Mouse (Mus musculus) midbrain, embryonic 12.5 days (tissue): Measurements from ENCODE around the gene Lenep. TPM values are rescaled to one million over a fixed set of nuclear protein-coding genes. Genes with fewer than 3 reads are reported as not detected.
A peak's percentile ranks its signal among the peaks of the same experiment; 100 is the strongest.

Source experiments
- ATAC-seq: fragments of 200-750 bp; cut with Nextera tagmentation; 2 replicates; pipeline ENCODE4 v1.8.0; 2017; ENCODE audit warnings: low read depth, moderate TSS enrichment, moderate library complexity; ENCODE audit not compliant: low FRiP score
- H3K27ac ChIP-seq: fragments of 300-500 bp; sonication (generic); replicated peaks from 2 replicates; pipeline ENCODE4 v1.5.1; 2016; ENCODE audit warnings: mild to moderate bottlenecking
- H3K27me3 ChIP-seq: fragments of 300-500 bp; sonication (generic); 2 replicates; pipeline ENCODE4 v1.6.1; 2016; ENCODE audit warnings: mild to moderate bottlenecking
- H3K36me3 ChIP-seq: fragments of 300-500 bp; sonication (generic); 2 replicates; pipeline ENCODE4 v1.6.1; 2016
- H3K4me1 ChIP-seq: fragments of 300-500 bp; sonication (generic); 2 replicates; pipeline ENCODE4 v1.6.1; 2016
- H3K4me2 ChIP-seq: fragments of 300-500 bp; sonication (generic); replicated peaks from 2 replicates; pipeline ENCODE4 v1.6.1; 2016; ENCODE audit warnings: mild to moderate bottlenecking, moderate library complexity
- H3K4me3 ChIP-seq: fragments of 300-500 bp; sonication (generic); 2 replicates; pipeline ENCODE4 v1.5.1; 2016; ENCODE audit warnings: mild to moderate bottlenecking
- H3K9ac ChIP-seq: fragments of 300-500 bp; sonication (generic); replicated peaks from 2 replicates; pipeline ENCODE4 v1.6.1; 2016; ENCODE audit warnings: mild to moderate bottlenecking, moderate library complexity
- H3K9me3 ChIP-seq: fragments of 300-500 bp; sonication (generic); 2 replicates; pipeline ENCODE4 v1.6.1; 2016; ENCODE audit warnings: mild to moderate bottlenecking
- WGBS: fragments of 180-500 bp; shearing (Covaris S2); methylation state at CpG from one replicate; pipeline ENCODE4 v1.1.7; 2016; 5-methylcytosine and 5-hydroxymethylcytosine counted together
- polyA plus RNA-seq: library from polyadenylated mRNA; unstranded; fragments of >200 nt; fragmentation: Nextera tagmentation; extraction: Ambion mirVana; gene quantifications from 2 replicates; pipeline ENCODE4 v1.2.1, GENCODE M21; 2016

Gene Lenep
- polyA plus RNA-seq, 1 experiment from 2014 or later = 1.5 TPM

DNA sequence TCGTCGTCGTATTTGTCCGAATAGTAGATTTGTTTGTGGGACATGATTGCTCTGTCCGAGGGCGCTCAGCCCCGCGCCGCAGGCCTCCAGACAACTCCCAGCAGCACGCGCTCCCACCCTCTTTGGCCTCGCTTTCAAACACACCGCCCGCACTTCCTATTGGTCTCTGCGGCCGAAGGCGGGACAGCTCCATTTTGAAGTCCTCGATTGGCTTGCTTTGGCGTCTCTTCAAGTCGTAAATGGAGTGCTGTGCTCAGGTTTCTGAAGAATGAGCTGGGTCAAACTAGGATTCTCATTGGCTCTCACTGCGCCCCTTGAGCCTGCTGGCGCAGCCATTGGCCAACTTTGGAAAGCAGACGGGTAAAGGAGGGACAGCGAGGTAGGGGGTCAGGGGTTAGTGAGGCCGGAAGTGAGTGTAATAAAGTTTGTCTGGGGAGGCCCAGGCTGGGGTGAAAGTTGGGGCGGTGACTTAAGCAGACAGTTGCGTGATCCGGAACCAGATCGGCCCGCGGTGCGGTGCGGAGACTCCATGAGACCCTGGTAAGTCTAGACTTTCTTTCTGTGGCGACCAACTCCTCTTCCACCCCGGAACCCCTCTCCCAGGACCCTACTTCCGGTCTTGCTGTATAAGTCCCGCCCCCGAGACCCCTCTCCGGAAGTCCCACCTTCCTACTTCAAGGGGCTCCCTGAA, 15.7 kb upstream of the Lenep start, which contains the start of the genes Cks1b and Shc1:
Cks1b (minus strand) TSS at position 214 of the 691 bp plus-strand sequence.
Shc1 (plus strand) TSS at position 274 of the 691 bp plus-strand sequence.
- H3K9me3 ChIP-seq = no peaks in the 10 kb centered on the region
- peak; percentile 96 for ATAC-seq
- peak within 1 kb of the TSS; percentile 65 for H3K4me3 ChIP-seq
- H3K27ac ChIP-seq = peak within 1 kb of the TSS; percentile 87
- H3K9ac ChIP-seq = peak within 1 kb of the TSS; percentile 71
- H3K4me2 ChIP-seq = peak within 1 kb of the TSS; percentile 94
- H3K36me3 ChIP-seq = peaks cover 28% of the 10 kb centered on the region
- WGBS = under 1% methylated on average over 39 of the region's 39 CpGs
- H3K27me3 ChIP-seq = no peaks in the 10 kb centered on the region
- peaks cover 42% of the 10 kb centered on the region for H3K4me1 ChIP-seq

DNA sequence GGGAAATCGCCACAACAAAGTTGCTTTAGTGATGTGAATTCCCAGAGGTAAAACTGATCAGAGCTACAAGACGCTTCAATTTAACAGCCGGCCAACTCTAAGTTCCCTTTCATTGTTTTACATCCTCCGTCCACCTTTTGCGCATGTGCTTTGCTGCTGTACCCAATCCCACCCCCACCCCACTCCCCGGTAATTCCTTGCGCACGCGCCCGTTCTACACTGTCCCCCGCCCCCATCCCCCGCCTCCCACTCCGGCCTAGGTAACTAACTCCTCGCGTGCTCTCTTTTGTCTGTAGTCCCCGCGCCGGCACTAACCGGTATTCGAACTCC, 15.2 kb upstream of the Lenep start:
- Histone ChIP-seq H3K27me3 (no peaks in the 10 kb centered on the region), H3K4me2 (peak overlapping the region; percentile 94), H3K36me3 (peaks cover 28% of the 10 kb centered on the region), H3K9ac (peak overlapping the region; percentile 62), H3K4me1 (peaks cover 42% of the 10 kb centered on the region), H3K9me3 (no peaks in the 10 kb centered on the region), H3K4me3 (peak overlapping the region; percentile 65), H3K27ac (peak overlapping the region; percentile 87)
- peak; percentile 47 for ATAC-seq
- WGBS = 0% methylated on average over 20 of the region's 20 CpGs

DNA sequence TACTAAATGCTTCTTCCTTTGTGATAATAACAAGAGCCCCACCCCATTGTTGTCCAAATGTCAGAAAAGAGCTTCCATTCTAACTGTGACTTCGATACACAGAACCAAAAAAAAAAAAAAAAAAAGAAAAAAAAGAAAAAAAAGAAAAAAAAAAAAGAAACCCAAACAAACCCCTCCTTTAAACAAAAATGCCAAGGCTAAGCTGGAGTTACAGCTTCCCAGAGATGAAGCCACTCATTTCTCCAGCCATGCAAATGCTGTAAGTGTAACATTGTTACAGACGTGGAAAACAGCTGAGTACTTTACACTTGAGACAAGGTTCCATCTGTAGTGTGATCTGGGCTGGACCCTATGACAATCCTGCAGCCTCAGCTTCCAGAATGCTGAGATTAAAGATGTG, 14.5 kb upstream of the Lenep start:
- no peaks in the 10 kb centered on the region for H3K9me3 ChIP-seq
- peaks cover 36% of the 10 kb centered on the region for H3K4me1 ChIP-seq
- H3K27ac ChIP-seq = peak overlapping the region; percentile 87
- peak overlapping the region; percentile 94 for H3K4me2 ChIP-seq
- peak overlapping the region; percentile 65 for H3K4me3 ChIP-seq
- H3K9ac ChIP-seq = peak overlapping the region; percentile 62
- no peak for ATAC-seq
- WGBS = 25% methylated on average over 2 of the region's 2 CpGs
- no peaks in the 10 kb centered on the region for H3K27me3 ChIP-seq
- H3K36me3 ChIP-seq = peaks cover 28% of the 10 kb centered on the region

DNA sequence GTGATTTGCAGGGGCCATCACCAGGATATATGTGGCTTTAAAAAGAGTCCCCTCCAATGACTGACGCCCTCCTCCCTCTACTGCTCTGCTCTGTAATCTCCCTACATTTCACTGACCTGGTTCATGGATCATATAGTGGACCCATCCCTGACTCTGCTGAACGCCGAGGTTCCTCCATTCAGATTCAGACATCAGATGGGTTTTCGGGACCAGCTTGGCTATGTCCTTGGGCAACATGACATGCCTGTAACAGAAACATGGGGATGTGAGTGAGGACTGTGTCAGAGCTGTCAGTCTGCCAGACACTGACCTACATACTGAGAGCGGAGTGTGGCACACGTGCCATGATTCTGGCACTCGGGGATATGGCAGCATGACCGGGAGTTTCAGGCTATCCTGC, 13.6 kb upstream of the Lenep start:
- peaks cover 28% of the 10 kb centered on the region for H3K4me1 ChIP-seq
- H3K9ac ChIP-seq = no peak overlapping the region
- no peak overlapping the region for H3K4me2 ChIP-seq
- no peak overlapping the region for H3K4me3 ChIP-seq
- H3K27ac ChIP-seq = no peak overlapping the region
- H3K36me3 ChIP-seq = peaks cover 28% of the 10 kb centered on the region
- no peaks in the 10 kb centered on the region for H3K9me3 ChIP-seq
- no peak for ATAC-seq
- 96% methylated on average over 8 of the region's 8 CpGs for WGBS
- H3K27me3 ChIP-seq = no peaks in the 10 kb centered on the region

DNA sequence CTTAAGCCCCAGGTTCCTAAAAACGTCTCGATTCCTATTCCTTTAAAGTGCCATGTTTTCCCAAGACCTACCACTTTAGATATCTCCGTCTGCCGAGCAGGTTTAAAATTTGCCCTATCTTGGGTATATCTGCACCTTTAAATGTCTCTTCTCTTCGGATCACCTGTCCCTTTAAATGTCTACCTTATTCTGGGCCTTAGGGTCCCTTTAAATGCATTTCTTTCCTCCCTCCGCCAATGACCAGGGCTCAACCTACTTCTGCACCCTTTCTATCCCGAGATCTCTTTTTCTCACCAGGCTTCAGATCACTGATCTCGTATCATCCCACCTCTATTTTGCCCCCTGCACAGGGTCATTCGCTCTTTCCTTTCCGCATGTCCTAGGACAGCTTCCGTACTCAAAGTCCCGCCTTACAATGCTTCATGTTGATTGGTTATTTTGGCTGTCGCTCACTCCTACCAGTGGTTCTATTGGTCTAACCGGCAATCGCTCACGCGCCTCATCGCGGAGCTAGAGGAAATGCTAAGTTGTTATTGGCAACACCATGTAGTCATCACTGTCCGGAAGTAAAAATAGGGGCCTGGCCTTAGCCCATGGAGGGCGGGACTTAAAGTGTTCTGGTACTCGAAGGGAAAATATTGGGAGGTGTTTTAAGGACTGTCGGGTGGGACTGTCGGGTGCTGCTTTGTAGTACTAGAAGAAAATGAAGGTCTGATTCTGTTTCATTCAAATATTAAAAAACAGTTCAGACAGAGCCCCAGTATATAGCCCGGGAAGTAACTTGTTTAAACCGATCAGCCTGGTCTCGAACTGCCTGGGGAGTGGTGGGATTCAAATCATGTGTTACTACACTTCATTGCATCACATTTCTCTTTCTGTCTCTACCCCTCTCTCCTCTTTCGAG, 9.1 kb upstream of the Lenep start, which contains the start of gene Flad1:
Flad1 (minus strand) TSS at position 381 of the 904 bp plus-strand sequence.
- H3K4me1 ChIP-seq = peaks cover 9% of the 10 kb centered on the region
- peak within 1 kb of the TSS; percentile 73 for H3K4me2 ChIP-seq
- H3K27ac ChIP-seq = peak within 1 kb of the TSS; percentile 52; the same call in 1 of the 2 replicates
- ATAC-seq = peak; percentile 99
- H3K27me3 ChIP-seq = no peaks in the 10 kb centered on the region
- H3K9ac ChIP-seq = peak within 1 kb of the TSS; percentile 47
- H3K9me3 ChIP-seq = no peaks in the 10 kb centered on the region
- peaks cover 39% of the 10 kb centered on the region for H3K36me3 ChIP-seq
- H3K4me3 ChIP-seq = peak within 1 kb of the TSS; percentile 54
- 7% methylated on average over 28 of the region's 28 CpGs for WGBS

DNA sequence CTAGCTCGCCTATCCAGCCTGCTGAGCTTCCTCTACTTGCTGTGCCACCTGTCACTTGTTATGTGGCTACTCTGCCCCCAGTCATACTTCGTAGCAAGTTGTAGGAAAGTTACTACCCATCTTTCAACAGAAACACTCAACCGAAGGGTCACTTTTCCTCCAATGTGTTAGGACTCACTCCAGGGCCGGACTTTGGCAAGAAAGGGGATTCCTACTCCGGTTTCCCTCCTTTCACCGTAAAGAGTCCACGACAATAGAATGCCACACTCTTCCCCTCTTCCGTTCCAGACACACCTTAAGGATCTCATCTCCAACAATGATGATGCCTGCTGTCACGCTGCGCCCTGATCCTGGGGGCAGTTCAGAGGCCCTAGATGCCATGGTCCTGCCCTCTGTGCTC, 8.3 kb upstream of the Lenep start:
- H3K27me3 ChIP-seq = no peaks in the 10 kb centered on the region
- H3K27ac ChIP-seq = peak overlapping the region; percentile 52; the same call in 1 of the 2 replicates
- WGBS = 83% methylated on average over 10 of the region's 10 CpGs
- peak overlapping the region; percentile 54 for H3K4me3 ChIP-seq
- no peak for ATAC-seq
- peaks cover 33% of the 10 kb centered on the region for H3K36me3 ChIP-seq
- H3K4me2 ChIP-seq = peak overlapping the region; percentile 73
- H3K9ac ChIP-seq = peak overlapping the region; percentile 47
- H3K4me1 ChIP-seq = peaks cover 7% of the 10 kb centered on the region
- no peaks in the 10 kb centered on the region for H3K9me3 ChIP-seq

DNA sequence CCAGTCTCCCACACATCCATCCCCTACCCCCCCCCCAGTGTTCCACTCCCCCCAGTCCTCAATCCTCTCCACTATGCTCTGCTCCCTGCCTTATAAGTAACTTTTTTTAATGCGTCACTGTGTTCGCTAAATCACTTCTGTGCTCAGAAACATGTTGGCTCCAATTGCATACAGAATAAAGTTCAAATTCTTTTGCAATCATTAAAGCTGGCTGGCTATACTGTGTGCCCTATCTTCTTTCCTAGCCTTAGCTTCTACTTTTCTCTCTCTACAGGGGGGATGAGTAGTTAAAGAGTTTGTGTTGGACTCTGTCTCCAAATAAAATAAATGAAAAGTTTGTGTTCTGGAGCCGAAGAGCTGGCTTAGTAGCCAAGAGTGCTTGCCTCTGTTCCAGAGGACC, 7.1 kb upstream of the Lenep start:
- Histone ChIP-seq H3K27me3 (no peaks in the 10 kb centered on the region), H3K27ac (no peak overlapping the region), H3K4me3 (no peak overlapping the region), H3K4me2 (no peak overlapping the region), H3K9ac (no peak overlapping the region), H3K4me1 (peaks cover 7% of the 10 kb centered on the region), H3K36me3 (peaks cover 27% of the 10 kb centered on the region), H3K9me3 (no peaks in the 10 kb centered on the region)
- 95% methylated on average over 3 of the region's 3 CpGs for WGBS
- ATAC-seq = no peak

DNA sequence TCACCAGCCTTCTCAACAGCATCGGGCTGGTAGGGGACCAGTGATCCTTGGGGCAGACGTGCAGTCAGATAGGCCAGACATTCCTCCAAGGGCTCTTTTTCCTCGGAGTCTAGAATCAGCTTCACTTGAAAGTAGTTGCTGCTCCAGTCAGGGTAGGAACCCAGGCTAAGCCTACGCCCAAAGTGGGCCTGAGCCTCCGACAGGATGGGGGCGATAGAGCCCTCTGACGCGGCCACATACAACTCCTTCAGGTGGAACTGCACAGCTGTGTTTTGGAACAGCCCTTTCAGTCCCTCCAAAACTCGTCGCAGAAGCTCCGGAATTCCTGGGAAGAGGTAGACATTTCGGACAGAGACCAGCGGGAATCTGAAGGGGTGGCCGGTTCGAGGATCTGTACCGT, 5.9 kb upstream of the Lenep start:
- Histone ChIP-seq H3K27me3 (no peaks in the 10 kb centered on the region), H3K4me2 (no peak overlapping the region), H3K9ac (no peak overlapping the region), H3K4me3 (no peak overlapping the region), H3K27ac (no peak overlapping the region), H3K4me1 (peaks cover 7% of the 10 kb centered on the region), H3K36me3 (peaks cover 26% of the 10 kb centered on the region), H3K9me3 (no peaks in the 10 kb centered on the region)
- ATAC-seq = no peak
- WGBS = 61% methylated on average over 16 of the region's 16 CpGs

DNA sequence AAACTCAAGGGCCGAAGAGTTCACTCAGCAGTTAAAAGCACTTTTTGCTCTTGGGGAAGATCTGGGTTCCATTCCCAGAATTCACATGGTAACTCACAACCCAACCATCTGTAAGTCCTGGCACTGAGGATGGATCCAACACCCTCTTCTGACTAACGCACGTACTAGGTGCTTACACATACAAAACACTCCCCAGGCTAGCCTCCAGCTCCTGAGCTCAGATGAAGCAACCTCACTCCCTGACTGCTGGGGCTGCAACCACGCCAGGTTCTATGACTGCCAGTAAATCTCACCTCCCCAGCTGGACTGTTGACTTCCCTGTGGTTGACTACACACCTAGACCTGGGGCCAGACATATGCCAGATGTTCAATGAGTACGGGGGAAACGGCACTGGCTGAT, 4.3 kb upstream of the Lenep start:
- H3K36me3 ChIP-seq = peaks cover 41% of the 10 kb centered on the region
- no peak overlapping the region for H3K9ac ChIP-seq
- 96% methylated on average over 6 of the region's 6 CpGs for WGBS
- H3K9me3 ChIP-seq = no peaks in the 10 kb centered on the region
- H3K27ac ChIP-seq = no peak overlapping the region
- no peak overlapping the region for H3K4me2 ChIP-seq
- H3K4me3 ChIP-seq = no peak overlapping the region
- H3K4me1 ChIP-seq = peaks cover 7% of the 10 kb centered on the region
- ATAC-seq = no peak
- H3K27me3 ChIP-seq = no peaks in the 10 kb centered on the region

DNA sequence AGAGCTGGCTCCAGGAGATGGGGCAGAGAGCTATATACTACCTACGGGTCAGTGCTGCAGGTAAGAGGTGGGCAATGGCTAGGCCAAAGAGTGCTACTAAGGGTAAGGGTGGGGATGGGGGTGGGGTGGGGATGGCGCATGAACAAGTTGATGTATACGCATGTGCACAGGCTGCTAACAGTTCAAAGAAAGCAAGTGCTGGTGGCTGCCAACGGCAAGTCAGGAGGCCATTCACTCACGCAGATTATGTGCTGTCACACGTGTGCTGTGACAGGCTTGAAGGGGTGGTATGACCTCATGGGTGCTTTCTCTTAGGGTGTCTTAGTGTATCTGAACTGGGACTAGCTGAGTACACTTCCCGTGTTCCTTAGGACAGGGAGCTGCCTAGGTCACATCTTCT, 1.3 kb downstream of the Lenep start:
- H3K4me1 ChIP-seq = peaks cover 4% of the 10 kb centered on the region
- H3K27me3 ChIP-seq = peaks cover 3% of the 10 kb centered on the region; the same call in 1 of the 2 replicates
- H3K9me3 ChIP-seq = no peaks in the 10 kb centered on the region
- H3K4me3 ChIP-seq = no peak overlapping the region
- H3K9ac ChIP-seq = no peak overlapping the region
- H3K27ac ChIP-seq = no peak overlapping the region
- H3K36me3 ChIP-seq = peaks cover 36% of the 10 kb centered on the region
- 85% methylated on average over 7 of the region's 7 CpGs for WGBS
- H3K4me2 ChIP-seq = no peak overlapping the region
- ATAC-seq = no peak

DNA sequence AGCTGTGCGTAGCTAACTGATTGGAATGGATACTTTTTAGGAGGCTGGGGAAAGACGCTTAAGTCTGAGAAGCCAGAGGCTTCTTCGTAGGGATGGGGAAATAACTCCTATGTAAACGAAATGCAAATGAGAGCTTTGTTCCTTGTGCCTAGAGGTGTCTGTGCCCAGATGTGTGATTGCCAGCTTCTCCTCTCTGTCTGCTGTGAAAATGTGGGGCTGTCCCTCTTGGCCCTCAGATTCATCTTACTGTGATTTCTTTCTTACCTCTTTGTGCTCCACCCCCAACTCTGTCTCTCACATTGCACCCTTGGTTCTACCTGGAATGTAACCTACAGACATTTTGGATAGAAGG, 6.0 kb downstream of the Lenep start:
- peak overlapping the region; percentile 58 for H3K4me3 ChIP-seq
- H3K27me3 ChIP-seq = peaks cover 26% of the 10 kb centered on the region
- H3K4me2 ChIP-seq = peak overlapping the region; percentile 100
- H3K4me1 ChIP-seq = peaks cover 47% of the 10 kb centered on the region
- H3K36me3 ChIP-seq = peaks cover 6% of the 10 kb centered on the region
- H3K9ac ChIP-seq = peak overlapping the region; percentile 62
- 2% methylated on average over 4 of the region's 4 CpGs for WGBS
- H3K9me3 ChIP-seq = no peaks in the 10 kb centered on the region
- no peak overlapping the region for H3K27ac ChIP-seq
- ATAC-seq = no peak
